Mouse (Mus musculus) cerebellum, adult 2 months (tissue): ENCODE results near the gene Gm42372. TPM values are rescaled to one million over a fixed set of nuclear protein-coding genes. Genes with fewer than 3 reads are reported as not detected.

Experiments used
- DNase-seq, 2 experiments: peaks; one replicate each; pipeline ENCODE4 v3.0.0; 2021
- H3K27ac ChIP-seq: fragments of 200-500 bp; 2 replicates; pipeline ENCODE4 v1.5.1; 2012; ENCODE audit warnings: low read length, control low read depth, inconsistent platforms; ENCODE audit not compliant: insufficient read depth
- H3K27me3 ChIP-seq: fragments of 200-500 bp; 2 replicates; pipeline ENCODE4 v1.6.1; 2012; ENCODE audit warnings: inconsistent platforms, mild to moderate bottlenecking, low read length, moderate library complexity; ENCODE audit not compliant: control insufficient read depth, insufficient read depth
- H3K4me1 ChIP-seq: fragments of 200-500 bp; 2 replicates; pipeline ENCODE4 v1.6.1; 2011; ENCODE audit warnings: low read length; ENCODE audit not compliant: control insufficient read depth, insufficient read depth
- H3K4me3 ChIP-seq: fragments of 200-500 bp; replicated peaks from 2 replicates; pipeline ENCODE3; 2011; ENCODE audit warnings: mild to moderate bottlenecking, low read depth, low read length, control low read depth; ENCODE audit not compliant: insufficient read depth
- CTCF ChIP-seq: fragments of 200-500 bp; IDR thresholded peaks from 2 replicates; pipeline ENCODE4 v1.5.1; 2011; ENCODE audit warnings: low read depth, mild to moderate bottlenecking, control low read depth, low read length, moderate library complexity, borderline replicate concordance; ENCODE audit not compliant: insufficient read depth
- POLR2A ChIP-seq: fragments of 200-500 bp; IDR thresholded peaks from 2 replicates; pipeline ENCODE4 v1.6.1; 2011; ENCODE audit warnings: low read length, control low read depth, borderline replicate concordance; ENCODE audit not compliant: insufficient read depth
- WGBS: fragments of 180-500 bp; shearing (Covaris S2); methylation state at CpG from one replicate; pipeline ENCODE4 v1.1.7; 2018; 5-methylcytosine and 5-hydroxymethylcytosine counted together
- polyA plus RNA-seq: library from polyadenylated mRNA; depleted of rRNA; stranded (reverse); fragments of >200 nt; gene quantifications from 2 replicates; pipeline ENCODE4 v1.2.3, GENCODE M21; 2012

Gene Gm42372
- polyA plus RNA-seq, 1 experiment: 33.2 TPM

DNA sequence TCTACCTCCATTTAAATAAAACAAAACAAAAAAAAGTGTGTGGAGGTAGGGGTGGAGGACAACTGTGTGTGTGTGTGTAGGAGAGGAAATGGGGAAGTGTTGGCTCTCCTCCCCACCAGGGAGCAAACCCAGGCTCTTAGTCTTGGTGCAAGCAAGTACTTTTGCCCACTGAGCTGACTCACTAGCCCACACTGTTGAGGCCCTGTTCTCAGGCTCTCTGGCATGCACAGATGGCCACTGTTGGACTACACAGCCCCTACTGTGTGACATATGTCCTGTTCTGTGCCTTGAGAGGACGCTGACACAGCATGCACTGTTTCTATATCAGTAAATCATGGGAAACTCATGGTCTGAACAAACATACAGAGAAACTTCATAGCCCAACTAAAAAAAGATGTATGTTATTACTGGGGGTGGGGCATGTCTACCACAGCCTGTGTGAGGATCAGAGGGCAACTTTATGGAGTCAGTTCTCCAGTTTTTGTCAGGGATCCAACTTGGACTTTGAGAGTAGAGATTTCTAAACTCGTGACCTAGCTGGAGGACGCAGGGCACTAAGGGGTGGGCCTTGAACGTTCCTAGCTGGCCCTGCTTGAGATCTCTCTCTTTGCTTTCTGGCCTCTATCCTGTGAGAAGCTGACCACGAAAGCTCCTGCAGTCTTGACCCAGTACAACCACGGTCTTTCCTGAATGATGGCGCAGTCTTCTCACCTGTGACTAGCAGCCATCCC is 20.5 kb downstream of the Gm42372 start:
- H3K27me3 ChIP-seq: no peaks in the 10 kb centered on the region
- TF ChIP-seq POLR2A: 0 out of 2 replicates have a peak, but pooled peaks have one; percentile 2
- no peak for TF ChIP-seq CTCF
- 7% methylated on average over 7 of the region's 7 CpGs for WGBS
- peaks cover 62% of the 10 kb centered on the region for H3K4me1 ChIP-seq
- peak; percentile 83 to 92 for DNase-seq
- peak overlapping the region; percentile 93 for H3K27ac ChIP-seq
- H3K4me3 ChIP-seq: no peak overlapping the region

DNA sequence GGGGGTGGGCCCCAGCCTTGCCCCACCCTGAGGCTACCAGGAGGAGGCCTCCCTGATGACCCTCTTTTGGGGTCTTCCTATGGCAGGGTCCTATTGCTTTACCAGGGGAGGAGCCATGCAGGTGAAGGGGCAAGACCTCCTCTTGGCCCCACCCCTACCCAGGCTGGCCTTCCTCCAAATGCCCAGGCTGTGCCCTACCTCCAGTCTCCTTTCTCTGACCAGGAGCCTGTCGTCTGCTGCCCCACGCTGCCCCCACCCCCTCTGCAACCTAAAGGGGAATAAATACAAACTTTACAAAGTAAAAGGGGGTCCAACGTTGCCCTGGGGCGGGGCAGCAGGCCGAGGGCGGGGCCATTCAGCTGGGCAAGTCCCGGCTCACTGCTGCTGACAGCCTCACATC is 21.8 kb downstream of the Gm42372 start:
- TF ChIP-seq POLR2A (no peak), CTCF (no peak)
- H3K4me1 ChIP-seq: peaks cover 62% of the 10 kb centered on the region
- DNase-seq: peak in 1 of 2 experiments; percentile 36
- no peaks in the 10 kb centered on the region for H3K27me3 ChIP-seq
- WGBS: 65% methylated on average over 7 of the region's 7 CpGs
- H3K27ac ChIP-seq: peak overlapping the region; percentile 93
- H3K4me3 ChIP-seq: no peak overlapping the region

DNA sequence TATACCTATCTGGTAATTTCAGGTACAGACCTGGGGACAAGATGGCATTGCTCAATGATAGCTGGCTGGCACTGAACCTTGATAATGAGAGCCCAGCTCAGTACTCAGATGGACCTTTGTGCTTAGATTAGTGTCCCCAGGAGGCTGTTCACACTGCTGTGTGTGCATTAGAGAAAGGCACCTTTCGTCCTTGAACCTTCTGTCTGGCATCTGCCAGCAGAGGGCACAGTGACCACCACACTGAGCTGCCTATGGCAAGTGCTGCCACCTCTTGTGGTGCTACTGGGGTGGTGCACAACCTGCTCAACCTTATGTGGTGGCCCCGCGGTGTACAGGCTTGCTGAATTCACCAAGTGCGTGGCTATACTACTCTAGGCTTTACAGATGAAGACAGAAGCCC is 24.4 kb downstream of the Gm42372 start:
- TF ChIP-seq CTCF: peak; percentile 92
- no peak for TF ChIP-seq POLR2A
- WGBS: 9% methylated on average over 4 of the region's 4 CpGs
- H3K27me3 ChIP-seq: no peaks in the 10 kb centered on the region
- peaks cover 67% of the 10 kb centered on the region for H3K4me1 ChIP-seq
- H3K27ac ChIP-seq: peak overlapping the region; percentile 42
- peak; percentile 58 to 63 for DNase-seq
- no peak overlapping the region for H3K4me3 ChIP-seq

DNA sequence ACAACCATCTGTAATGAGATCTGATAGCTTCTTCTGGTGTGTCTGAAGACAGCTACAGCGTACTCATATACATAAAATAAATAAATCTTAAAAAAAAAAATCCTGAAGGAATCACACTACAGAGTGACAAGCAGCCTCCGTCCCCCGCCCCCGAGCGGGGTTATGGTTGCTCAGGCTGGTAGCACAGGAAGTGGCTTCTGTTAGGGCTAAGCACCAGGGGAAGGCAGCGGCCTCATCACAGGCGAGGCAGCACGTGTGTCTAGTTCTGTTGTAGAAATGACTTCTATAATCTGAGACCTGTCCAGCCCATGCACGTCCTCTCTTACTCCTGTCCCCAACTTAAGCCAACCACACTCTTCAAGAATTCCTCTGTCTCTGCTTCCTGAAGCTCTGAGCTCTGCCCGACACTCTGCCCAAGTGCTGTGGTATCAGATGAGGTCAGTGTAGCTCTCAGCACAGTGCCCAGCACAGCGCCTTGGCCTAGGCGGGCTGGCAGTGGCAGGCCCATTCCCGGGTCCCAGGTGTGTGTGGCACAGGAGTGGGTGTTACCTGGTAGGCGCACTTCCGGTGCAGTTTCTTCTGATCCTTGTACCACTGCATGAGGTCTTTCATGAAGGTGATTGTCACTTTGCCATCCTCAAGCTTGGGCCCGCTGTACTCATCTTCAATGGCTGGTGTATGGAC is 26.6 kb downstream of the Gm42372 start:
- H3K4me1 ChIP-seq: peaks cover 64% of the 10 kb centered on the region
- H3K27me3 ChIP-seq: no peaks in the 10 kb centered on the region
- no peak overlapping the region for H3K27ac ChIP-seq
- WGBS: 91% methylated on average over 16 of the region's 16 CpGs
- TF ChIP-seq CTCF (no peak), POLR2A (no peak)
- no peak overlapping the region for H3K4me3 ChIP-seq
- peak in 1 of 2 experiments; percentile 9 for DNase-seq

DNA sequence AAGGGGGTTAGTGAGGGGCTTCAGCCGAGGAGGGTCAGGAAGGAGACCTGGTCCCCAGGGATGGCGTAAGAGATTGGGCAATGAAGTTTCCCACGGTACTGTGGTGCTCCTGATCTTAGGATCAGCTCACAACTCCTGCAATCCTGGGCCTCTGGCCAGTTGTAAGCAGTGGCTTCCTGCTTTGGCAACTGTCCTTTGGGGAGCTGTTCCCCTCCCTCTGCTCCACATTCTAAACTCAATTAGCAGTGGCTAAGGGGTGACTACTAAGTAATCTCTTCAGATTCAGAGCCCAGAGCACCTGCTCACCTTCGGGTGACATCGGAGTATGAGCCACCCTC is 27.1 kb downstream of the Gm42372 start:
- DNase-seq: peak in 1 of 2 experiments; percentile 17

DNA sequence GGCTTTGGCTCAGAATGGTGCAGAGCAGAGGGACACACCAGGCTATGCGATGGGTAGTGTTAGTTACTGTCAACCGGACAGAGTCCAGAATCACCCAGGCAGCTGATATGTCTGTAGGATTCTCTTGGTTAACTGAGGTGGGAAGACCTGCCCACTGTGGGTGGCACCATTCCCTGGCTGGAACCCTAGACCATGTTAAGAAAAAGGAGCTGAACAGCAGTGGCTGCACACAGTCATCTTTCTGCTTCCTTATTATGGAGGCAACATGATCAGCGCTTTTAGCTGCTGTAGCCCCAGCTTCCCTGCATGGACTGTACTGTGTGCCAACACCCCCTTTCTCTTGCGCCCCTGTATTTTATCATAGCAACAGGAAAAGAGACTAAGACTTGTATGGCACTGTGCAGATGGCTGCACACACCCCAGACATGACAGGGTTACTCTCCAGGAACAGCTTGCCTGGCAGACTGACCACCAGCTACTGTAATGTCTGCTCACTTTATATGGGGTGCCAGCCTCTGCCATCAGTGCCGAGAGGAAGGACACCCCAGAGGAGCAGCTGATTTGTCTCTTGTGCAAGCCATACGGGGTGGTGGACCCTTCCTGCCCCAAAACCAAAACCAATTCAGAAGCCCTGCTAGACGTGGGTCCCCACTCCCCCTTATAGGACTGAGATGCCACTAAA is 29.2 kb downstream of the Gm42372 start:
- Histone ChIP-seq H3K4me3 (no peak overlapping the region), H3K27me3 (no peaks in the 10 kb centered on the region), H3K4me1 (peaks cover 66% of the 10 kb centered on the region), H3K27ac (peak overlapping the region; percentile 43; the same call in 1 of the 2 replicates)
- WGBS: 27% methylated on average over 7 of the region's 7 CpGs
- DNase-seq: peak; percentile 57 to 78
- TF ChIP-seq POLR2A: no peak
- TF ChIP-seq CTCF: no peak

More for the DNA sequence above, 27.1 kb downstream of the Gm42372 start:
- no peak overlapping the region for H3K27ac ChIP-seq
- H3K4me3 ChIP-seq: no peak overlapping the region
- H3K27me3 ChIP-seq: no peaks in the 10 kb centered on the region
- H3K4me1 ChIP-seq: peaks cover 64% of the 10 kb centered on the region
- 68% methylated on average over 5 of the region's 5 CpGs for WGBS
- TF ChIP-seq CTCF: no peak

DNA sequence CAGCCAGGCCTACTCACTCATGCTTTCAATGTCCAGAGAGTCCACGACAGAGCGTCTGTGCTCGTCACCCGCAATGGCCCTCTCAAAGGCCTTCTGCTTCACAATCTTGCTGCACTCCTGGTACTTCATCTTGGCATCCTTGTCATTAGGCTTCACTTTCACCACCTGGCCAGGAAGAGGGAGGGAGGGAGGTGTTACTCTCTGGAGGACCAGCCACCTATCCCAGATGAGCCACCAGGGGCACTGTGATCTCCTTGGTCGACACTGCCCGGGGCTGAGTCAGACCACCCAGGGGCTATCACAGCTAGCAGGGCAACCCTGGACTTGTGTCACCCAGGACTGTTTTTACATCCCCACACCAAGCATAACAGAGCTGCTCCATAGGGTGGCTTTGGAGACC is 32.5 kb downstream of the Gm42372 start:
- peak; percentile 58 to 67 for DNase-seq
- peak overlapping the region; percentile 8; the same call in 1 of the 2 replicates for H3K27ac ChIP-seq

DNA sequence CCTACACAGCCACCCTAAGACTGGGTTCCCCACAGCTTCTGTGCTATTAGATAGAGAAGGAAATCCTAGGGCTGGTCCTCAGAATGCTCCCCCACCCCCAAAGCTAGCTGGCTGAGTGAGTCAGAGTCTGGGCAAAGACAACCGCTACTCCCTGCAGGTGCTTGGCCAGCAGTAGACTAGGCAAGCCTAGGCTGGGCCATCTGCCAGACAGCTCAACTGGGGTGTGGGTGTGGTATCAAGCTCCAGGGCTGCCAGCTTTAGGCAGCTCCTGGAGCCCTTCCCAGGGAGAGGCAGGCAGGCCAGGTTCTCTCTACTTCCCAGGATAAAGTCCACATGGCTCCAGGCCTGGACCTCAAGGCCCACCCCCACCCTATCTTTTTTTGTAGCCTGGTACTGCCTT is 34.1 kb downstream of the Gm42372 start:
- TF ChIP-seq POLR2A: no peak
- no peak for TF ChIP-seq CTCF
- WGBS: 7% methylated on average over 1 of the region's 1 CpGs

More for the DNA sequence above, 32.5 kb downstream of the Gm42372 start:
- no peaks in the 10 kb centered on the region for H3K27me3 ChIP-seq
- peaks cover 75% of the 10 kb centered on the region for H3K4me1 ChIP-seq
- no peak overlapping the region for H3K4me3 ChIP-seq
- TF ChIP-seq POLR2A: no peak
- peak; percentile 29; the same call in 1 of the 2 replicates for TF ChIP-seq CTCF
- WGBS: 11% methylated on average over 6 of the region's 6 CpGs

More for the DNA sequence above, 34.1 kb downstream of the Gm42372 start:
- H3K27ac ChIP-seq: peak overlapping the region; percentile 87
- H3K4me1 ChIP-seq: peaks cover 87% of the 10 kb centered on the region
- DNase-seq: peak; percentile 99 to 100
- H3K4me3 ChIP-seq: no peak overlapping the region
- H3K27me3 ChIP-seq: no peaks in the 10 kb centered on the region
